Mouse (Mus musculus) heart, postnatal 0 days (tissue): ENCODE results near the gene Cmtm2b.
"Not testable (repeated sequence)": the region's sequence is repeated elsewhere in the genome, so short reads cannot be mapped to it uniquely, and the experiment has no call there.

Source experiments
- CTCF ChIP-seq: IDR thresholded peaks from 2 replicates; pipeline ENCODE4 v1.5.1; 2016; ENCODE audit warnings: antibody characterized with exemption, control low read depth, low read depth
- EP300 ChIP-seq: IDR thresholded peaks from 2 replicates; pipeline ENCODE4 v1.6.1; 2016; ENCODE audit warnings: antibody characterized with exemption, low read depth

DNA sequence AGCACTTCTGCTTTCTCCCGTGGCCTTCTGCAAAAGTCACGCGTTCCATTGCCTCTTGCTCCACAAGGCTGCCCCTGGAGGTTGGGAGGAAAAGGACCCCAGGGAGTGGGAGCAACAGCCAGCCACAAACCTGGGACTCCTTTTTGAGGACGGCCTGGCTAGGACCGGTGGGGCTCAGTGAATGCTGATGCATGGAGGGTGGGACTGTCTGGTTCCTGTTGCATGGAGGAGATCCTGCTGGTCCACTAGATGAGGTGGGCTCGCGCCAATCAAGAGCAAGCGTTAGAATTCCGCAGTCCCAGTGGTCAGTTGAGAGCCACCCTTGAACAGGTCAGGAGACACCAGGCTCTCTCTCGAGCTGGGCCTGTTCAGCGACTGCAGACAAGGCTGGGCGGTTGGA, at the start of gene Cmtm2b:
- not testable (repeated sequence) for TF ChIP-seq CTCF, EP300
